Mouse (Mus musculus) CH12.LX (cell line): ENCODE measurements around the gene Ttll10.
A peak's percentile ranks its signal among the peaks of the same experiment; 100 is the strongest.

Experiments used
- BHLHE40 ChIP-seq: IDR thresholded peaks from 2 replicates; pipeline ENCODE4 v1.6.1; 2011; ENCODE audit warnings: mild to moderate bottlenecking, low read depth, low read length, improper control_type of control experiment
- CTCF ChIP-seq, 2 experiments: IDR thresholded peaks in 1 of 2; conservative IDR thresholded peaks in 1 of 2; 2 replicates each; pipeline ENCODE4 v1.5.1; 2011 to 2012; ENCODE audit warnings: low read depth in 2 of 2, low read length in 2 of 2, improper control_type of control experiment in 1 of 2, inconsistent platforms in 1 of 2, mild to moderate bottlenecking in 1 of 2, moderate library complexity in 1 of 2
- EP300 ChIP-seq: IDR thresholded peaks from 2 replicates; pipeline ENCODE4 v1.6.1; 2011; ENCODE audit warnings: low read length, improper control_type of control experiment
- GABPA ChIP-seq: IDR thresholded peaks from 2 replicates; pipeline ENCODE4 v1.6.1; 2012; ENCODE audit warnings: low read depth, low read length, improper control_type of control experiment, inconsistent platforms; ENCODE audit not compliant: insufficient replicate concordance
- MAFK ChIP-seq: IDR thresholded peaks from 2 replicates; pipeline ENCODE4 v1.6.1; 2011; ENCODE audit warnings: low read length, improper control_type of control experiment; ENCODE audit not compliant: insufficient replicate concordance
- MAX ChIP-seq: IDR thresholded peaks from 2 replicates; pipeline ENCODE4 v1.6.1; 2011; ENCODE audit warnings: low read length, improper control_type of control experiment
- NRF1 ChIP-seq: IDR thresholded peaks from 2 replicates; pipeline ENCODE4 v1.6.1; 2014; ENCODE audit warnings: low read depth, mild to moderate bottlenecking, inconsistent platforms, low read length, improper control_type of control experiment, moderate library complexity
- PAX5 ChIP-seq: IDR thresholded peaks from 2 replicates; pipeline ENCODE4 v1.6.1; 2012; ENCODE audit warnings: low read length, inconsistent platforms, mixed read lengths
- USF2 ChIP-seq: conservative IDR thresholded peaks from 2 replicates; pipeline ENCODE4 v1.6.1; 2011; ENCODE audit warnings: low read depth, low read length, improper control_type of control experiment

- no peak for TF ChIP-seq GABPA
- peak; percentile 91 for TF ChIP-seq BHLHE40
- no peak for TF ChIP-seq EP300
- no peak for TF ChIP-seq USF2
- TF ChIP-seq MAX = peak; percentile 99
- TF ChIP-seq CTCF (conservative IDR thresholded peaks at IDR 0.05 in 1 of 2, IDR thresholded peaks at IDR 0.05 in 1 of 2; ENCODE audit: low read depth in 2 of 2, low read length in 2 of 2) = peak in 1 of 2 experiments; percentile 65; a peak in 2 of 4 replicates
- no peak for TF ChIP-seq PAX5
- TF ChIP-seq NRF1 = peak; percentile 80
- TF ChIP-seq MAFK = no peak
Measured at GRCm38 (mm10) chr4:155992241-155992905, 66.8 kb downstream of the Ttll10 start, which contains the start of the genes B3galt6 and Sdf4.
